Mouse (Mus musculus): ENCODE measurements around the gene Pold3.
"Not testable (repeated sequence)": the region's sequence is repeated elsewhere in the genome, so short reads cannot be mapped to it uniquely, and the experiment has no call there.

The Pold3 gene

DNA sequence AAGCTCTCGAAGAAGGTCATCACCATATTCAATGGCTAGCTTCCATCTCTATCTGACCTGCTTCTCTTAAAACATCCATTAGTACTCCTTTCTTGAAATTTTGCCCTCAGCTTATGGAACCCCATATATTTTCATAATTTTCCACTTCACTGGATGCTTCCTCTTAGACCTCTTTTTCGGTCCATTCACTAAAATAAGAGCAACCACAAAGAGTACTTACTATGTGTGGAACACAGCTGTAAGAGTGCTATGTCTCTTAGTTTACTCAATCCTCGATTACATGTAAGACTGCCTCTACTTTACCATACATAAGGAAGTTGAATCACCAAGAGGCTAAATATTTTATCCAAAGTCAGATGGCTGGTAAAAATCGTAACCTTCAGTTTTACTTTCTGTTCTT lies 16.7 kb downstream of the Pold3 start:
- DNase-seq = no peak

DNA sequence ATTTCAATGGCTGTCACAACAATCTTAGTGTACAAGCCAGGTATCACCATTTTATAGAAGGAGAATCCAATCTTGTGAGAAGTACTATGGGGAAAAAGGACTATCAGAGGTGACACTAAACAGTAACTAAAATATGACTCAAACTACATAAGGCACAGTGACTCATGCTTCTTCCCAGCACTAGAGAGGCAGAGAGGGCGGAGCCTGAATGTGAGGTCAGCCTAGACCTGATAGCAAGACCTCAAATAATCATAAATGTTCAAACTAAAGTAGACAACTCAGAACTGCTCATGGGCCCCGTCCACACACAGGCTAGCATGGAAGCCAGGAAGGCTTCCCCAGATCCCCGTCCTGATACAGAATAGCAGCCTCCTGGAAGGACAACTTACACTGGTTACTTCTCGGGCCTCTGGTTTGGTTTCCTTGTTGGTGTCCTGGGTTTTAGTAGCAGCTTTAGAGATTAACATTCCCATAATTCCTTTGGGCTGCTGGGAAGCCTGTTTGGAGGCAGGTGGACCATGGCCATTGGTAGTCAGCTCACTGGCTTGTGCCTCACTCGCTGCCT lies 21.3 kb downstream of the Pold3 start:
- DNase-seq = no peak

DNA sequence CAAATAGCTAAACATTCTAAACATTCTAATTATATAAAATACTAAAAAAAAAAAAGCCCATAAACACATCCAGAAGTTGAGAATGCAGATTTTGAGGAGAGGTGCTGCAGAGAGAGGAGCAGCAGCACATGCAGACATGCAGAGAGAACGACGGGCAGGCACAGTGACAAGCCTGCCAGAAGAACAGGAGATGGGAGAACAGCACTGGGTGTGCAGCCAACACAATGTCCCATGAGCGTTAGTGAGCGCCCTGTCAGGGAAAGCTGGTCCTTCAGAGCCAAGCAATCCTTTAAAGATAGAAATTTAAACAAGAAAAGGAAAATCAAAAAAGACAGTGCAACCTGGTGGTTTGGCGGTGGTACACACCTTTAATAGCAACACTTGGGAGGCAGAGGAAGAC lies 34.5 kb downstream of the Pold3 start:
- no peak for DNase-seq

DNA sequence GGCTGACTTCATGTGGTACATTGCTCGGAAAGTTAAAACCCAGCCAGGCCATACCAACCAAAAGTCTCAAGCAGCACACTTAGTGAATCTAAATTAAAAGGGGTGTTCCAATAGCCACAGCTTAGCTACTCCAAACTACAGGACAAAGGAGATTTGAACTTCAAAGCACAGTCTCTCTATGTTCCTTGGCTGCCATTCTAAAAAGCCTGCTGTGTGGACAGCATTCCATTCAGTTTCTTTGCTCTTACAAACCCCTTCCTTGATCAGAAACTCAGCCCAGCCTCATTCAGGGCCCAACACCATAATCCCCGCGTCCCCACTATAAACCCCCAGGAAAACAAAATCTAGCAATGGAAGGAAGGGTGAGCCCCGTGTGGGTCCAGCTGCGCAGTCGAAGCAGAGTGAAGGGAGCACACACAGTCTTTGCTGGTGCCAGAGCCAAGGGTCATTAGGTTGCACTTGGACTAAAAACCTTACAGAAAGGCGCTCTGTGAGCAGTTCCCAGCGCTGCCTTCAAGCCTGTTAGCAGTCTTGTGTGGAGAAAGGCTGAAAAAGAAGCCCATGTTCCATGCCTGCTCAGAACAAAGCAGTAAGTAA lies 35.1 kb downstream of the Pold3 start:
- no peak for DNase-seq

DNA sequence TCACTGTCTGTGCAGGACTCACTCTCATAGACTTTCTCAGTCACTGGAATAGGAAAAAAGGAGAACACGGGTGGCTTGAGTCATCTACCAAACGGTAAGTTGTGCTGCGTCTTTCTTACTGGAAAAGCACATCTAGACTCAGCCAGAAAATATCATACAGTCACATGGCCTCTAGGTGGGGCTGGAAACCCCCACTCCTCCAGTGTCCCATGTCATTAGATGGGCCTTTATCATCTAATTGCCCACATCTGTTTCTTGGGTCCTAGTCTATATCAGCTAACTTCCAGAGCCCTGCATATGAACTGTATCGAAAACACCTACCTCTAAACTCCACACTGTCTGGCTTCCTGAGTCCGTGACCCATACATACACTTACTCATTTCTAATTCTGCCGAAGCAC lies 37.6 kb downstream of the Pold3 start:
- DNase-seq = no peak

DNA sequence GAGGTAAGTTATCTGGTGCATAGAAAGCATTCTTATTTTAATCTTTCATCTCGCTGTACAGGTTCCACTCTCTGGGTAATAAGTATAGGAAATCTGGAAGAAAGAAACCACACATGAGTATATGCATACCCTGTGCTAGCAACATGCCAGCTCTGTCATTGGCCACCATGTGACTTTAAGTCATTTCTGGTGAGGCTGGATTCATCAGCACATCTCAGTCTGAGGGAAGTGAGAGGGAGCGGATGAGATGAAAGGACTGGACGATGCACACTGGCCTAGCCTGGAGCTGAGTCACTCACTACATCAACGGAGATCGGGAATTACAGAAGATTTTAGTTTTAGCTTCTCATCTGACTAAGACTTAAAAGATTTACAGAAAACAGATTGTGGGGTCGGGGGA lies 38.5 kb downstream of the Pold3 start:
- DNase-seq = no peak

DNA sequence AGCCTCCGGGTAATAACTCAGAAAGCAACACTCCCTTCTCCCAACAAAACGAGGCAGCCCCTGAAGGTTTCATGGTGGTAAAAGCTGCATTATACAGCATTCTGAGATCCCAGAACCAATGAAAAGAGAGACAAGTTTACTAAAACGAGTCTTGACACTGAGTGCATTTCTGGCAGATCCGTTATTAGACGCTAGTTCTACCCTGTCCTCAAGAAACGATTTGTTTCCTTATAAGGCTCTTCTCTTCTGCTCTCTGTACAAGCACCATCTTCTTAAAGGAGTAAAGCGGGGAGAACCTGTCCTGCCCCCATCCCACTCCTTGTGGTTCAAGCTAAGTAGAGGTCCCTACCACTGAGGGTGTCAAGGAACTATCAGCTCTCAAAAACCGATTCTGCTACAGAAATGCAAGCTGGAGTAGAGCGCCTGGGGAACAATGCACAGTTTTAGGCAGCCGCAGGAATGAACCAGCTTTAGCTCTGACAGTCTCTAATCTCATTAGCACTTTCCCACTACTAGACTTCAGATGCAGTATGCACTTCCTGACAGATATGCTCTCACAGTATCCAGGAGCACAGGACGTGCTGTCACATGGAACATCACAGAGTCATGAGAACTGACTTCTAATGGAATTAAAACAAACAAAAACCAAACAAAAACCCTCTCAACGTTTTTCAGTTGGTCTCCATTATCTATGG lies 41.1 kb downstream of the Pold3 start:
- no peak for DNase-seq

DNA sequence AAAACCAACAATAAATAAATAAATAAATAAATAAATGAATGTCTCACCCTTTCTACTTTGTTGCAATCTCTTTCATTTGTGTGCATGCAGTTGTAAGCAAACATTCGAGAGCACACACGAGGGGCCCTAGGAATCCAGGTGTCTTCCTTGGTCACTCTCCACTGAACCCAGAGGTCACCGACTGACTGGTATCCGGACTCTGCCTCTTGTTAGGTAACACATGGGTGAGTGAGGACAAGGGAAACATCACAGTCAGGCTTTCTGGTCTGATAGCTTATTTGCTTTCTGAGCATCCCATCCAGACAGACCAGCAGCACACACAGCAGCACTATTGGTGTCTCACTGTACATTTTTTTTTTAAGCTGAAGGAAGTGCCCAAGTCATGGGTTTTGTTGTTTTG lies 44.3 kb downstream of the Pold3 start:
- no peak for DNase-seq

DNA sequence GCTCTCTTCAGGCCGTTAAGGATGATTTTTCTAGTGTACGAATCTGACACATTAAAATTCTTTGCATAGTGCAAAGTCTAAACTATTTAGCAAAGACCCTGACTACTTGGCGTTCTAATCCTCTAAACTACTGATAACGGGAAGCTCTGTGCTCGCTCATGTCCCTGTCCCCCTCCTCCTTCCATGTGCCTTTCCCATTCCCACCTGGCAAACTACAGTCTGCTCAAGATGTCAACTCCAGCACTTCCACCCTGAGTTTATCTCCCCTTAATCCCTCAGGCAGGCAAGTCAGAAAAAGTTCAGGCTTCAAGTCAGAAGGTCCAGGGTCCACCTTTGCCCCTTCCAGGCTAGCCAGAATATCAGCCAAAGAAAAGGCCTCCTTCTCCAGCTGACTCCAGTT lies 45.1 kb downstream of the Pold3 start:
- no peak for DNase-seq

DNA sequence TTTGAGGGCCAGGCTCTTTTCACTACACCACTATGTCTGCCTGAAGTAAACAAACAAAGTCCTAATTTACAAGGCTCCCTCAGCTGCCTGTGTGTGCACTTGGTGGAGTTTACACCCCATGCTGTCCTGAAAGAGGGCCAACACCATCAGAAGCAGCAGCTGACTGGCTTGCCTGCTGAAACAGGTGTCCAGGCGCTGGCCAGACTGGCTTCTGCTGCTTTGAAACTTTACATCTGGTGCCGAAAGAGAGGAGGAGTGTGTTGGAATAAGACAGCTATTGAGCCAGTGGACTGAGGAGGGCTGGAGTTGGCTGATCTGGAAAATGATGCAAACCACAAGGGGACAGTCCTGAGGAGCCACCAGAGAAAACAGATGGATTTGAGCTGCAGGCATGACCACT lies 47.4 kb downstream of the Pold3 start:
- no peak for DNase-seq

DNA sequence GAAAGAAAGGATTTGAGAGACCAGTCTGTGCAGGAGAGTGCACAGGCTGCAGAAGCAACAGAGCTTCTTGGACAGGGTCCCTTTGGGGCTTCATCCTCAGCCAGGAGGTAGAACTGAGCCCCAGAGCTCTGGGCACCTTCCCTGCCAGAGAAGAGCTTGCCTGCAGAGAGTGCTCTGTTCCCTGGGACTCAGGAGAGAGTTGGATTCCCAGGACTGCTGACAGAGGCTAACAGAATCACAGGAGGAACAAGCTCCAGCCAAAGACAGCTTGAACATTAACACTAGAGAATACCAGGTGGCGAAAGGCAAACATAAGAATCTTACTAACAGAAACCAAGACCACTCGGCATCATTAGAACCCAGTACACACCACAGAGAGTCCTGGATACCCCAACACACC lies 68.4 kb downstream of the Pold3 start:
- not testable (repeated sequence) for DNase-seq

DNA sequence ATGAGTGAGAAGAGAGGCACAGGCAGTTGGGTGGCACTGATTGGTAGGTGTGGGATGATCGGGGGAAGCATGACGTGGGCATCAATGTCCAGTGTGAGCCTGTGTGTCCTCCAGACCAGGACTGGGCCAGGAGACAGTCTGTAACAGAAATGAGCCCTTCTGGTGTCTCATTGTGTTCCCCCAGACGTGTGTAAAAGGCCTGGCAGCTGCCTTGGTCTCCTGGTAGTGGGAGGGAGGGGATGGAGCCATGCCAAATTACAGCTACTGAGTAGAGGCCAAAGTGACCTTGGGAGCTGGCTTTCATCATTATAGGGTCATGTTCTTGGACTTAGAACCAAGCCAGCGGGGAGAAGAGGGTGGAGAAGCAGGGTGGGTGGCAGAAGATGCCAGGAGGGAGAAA lies 69.5 kb downstream of the Pold3 start:
- DNase-seq = no peak

DNA sequence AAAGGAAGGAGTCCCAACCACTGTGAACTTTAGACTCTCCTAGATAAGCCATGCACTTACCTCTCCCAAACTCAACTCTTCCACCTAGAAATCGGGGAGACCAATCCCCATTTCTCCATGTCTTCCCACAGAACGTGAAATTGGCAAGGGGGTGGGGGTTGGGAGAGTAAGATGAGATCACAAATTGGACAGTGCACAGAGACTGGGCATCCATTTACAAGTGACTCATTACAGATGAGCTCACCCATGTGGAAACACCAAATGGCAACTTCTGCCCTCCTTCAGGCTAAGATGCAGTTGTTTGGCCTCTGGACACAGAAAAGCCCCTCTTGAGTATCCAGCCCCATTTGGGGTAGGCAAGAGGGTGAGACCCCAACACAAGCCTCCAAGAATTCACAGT lies 74.9 kb downstream of the Pold3 start:
- DNase-seq = no peak

DNA sequence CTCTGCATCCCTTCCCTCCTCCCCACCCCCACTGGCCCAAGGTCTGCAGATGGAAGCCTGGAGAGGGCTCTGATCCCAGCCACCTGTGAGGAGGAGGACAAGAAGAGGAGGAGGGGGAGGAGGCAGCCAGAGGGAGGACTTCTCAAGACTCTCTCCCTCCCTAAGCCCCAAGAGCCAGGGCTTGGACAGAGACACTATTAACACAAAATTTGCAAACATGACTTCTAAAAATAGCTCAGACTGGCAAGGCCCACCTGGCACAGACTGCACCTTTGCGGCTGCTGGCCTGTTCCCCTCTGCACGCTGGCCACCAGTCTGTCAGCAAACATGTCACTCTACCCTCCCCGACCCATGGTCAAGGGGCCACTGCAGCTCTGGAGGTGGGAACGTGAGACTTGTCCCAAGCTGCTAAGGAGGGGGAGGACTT lies 77.7 kb downstream of the Pold3 start:
- DNase-seq = no peak

DNA sequence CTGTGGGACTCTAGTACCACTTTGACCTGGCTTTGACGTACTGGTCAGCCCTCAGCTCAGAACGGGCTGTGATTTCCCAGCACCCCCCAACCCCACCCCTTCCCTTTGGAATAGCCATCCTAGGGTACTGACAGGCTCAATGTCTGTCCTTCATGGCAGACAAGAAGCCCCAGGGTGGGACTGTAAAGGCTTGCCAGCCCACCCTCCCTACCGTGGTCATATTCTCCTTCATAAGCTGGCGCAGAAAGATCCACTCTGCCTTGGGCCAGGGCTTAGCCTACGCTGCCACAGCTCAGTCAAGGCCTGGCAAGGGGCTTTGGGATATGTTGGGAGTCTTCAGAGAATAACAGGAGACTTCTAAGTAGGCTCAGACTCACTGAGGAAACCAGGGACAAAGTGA lies 78.3 kb downstream of the Pold3 start:
- DNase-seq = no peak

DNA sequence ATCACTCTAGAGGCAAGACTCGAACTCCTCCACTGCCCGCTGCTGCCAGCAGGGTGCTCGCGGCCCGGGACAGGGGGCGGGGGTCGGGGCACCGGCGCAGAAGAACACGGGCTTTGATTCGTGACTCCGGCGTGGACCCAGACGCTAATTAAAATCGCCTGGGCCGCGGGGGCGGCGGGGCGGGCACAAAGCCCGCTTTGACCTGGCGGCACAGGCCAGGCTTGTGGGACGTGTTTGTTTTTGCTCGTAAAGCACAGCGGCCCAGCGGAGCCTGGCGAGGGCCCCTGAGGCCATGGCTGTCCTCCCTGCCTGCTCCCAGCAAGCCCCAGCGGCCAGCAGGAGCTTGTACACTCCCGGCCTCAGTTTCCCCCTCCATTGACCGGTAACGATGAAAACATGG lies 79.2 kb downstream of the Pold3 start:
- DNase-seq = no peak

DNA sequence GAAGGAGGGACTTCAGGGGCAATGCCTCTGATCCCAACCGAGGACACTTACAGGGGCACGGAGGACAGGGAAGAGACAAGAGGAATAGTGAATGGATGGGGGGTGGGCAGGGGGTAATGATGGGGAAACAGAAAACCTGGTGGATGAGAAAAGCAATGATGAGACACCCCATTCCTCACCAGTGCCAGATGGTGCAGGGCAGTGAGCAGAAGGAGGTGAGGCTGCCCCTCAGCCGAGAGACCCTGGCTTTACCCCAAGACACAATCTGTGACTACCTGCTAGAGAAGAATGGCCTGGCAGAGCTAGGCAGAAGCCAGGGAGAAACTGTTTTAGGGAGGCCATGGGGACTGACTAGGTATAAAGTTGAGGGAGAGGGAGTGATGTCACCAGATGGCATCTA lies 84.9 kb downstream of the Pold3 start:
- DNase-seq = no peak

DNA sequence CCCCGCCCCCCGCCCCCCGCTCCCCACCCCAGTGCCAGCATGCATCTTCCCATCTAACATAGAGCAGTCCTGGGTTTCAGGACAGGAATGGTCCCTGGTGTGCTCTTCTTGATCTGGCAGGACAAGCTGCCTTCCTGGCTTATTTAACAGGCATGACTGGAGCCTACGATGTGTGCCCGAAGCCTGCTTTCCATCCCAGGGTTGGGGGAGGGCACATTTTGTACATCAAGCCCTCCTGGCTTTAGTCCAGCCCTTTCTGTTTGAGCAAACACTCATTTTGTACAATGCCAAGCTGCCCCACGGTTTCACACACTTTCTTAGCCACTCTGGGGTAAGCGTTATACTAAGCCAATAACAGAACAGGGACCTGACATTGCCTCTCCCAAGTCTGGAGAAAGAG lies 85.3 kb downstream of the Pold3 start:
- DNase-seq = no peak

DNA sequence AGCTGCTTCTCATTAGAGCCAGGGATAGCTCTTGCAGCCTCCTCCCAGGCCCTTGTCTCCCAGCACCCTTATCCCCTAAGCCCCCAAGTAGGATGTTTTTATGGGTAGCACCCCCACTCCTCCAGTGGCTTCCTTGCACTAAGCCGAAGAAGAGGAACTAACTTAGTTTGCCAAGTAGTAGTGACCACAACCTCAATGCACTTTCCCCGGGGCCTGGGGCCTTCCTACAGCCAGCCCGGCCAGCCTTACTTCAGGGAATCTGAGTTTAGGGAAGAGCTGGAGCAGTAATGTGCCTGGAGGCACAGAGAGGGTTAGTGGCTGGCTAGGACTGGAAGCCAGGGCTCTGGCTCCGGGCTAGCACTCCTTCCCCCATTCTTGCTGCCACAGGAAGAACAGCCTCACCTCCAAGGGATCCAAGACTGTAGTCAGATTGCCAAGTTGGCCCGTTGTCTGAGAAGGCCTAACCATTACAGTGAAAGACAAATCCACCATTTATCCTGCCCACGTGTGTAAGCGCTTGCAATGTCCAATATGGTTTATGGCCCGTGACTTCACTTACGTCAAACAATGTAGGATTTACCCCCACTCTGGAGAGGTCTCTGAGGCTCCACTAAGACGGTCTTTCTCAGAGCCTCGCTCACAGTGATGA lies 86.4 kb downstream of the Pold3 start:
- DNase-seq = no peak

DNA sequence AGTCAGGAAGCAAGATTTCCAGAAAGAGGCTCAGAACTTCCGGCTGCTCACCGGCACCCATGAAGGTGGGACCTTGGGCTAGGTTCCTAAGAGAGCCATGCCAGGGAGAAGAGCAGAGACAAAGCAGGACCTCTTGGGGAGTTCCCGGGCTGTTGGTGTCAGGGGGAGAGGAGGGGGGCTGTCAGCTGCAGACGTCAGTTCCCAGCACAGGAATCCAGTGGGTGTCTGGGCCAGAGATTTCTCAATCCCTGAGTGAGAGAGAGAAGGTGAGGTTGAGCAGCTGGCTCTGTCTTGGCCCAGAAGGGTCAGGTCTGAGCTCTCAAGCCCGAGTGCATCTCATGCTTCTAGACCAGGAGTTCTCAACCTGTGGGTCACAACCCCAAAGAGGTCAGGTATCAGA lies 87.7 kb downstream of the Pold3 start:
- no peak for DNase-seq

All from right cerebral cortex, postnatal 4 days (tissue).